ENCODE assay signal across 11 mouse cellular contexts in genomic region chr7:132900826-132901531, GRCm38 (mm10). TPM values are rescaled to one million over a fixed set of nuclear protein-coding genes. Genes with fewer than 3 reads are reported as not detected.
DNase-seq lines count a peak whose midpoint lies in the region; ATAC-seq and TF ChIP-seq lines count a peak whose summit lies in the region.
"Had no signal": no experiment of that assay in that cellular context is flagged by ENCODE, and none has a peak within 500 bp of the region (broad histone marks: within the 10 kb centered on the region; RNA-seq: fewer than 3 reads in every experiment).

No protein-coding gene starts in this region.

- H3K4me3 ChIP-seq in intestine, embryonic 15.5 days (replicated peaks) = no peak overlapping the region
- H3K4me3 ChIP-seq in stomach, postnatal 0 days (ENCODE audit: low read depth, low read length) = no peak overlapping the region
- H3K4me3 ChIP-seq: limb, embryonic 13.5 days; myocyte had no signal

- TF ChIP-seq CTCF in stomach, postnatal 0 days (IDR thresholded peaks at IDR 0.05; ENCODE audit: low read depth) = no peak

- no peak overlapping the region for H3K27ac ChIP-seq in intestine, embryonic 15.5 days
- peak overlapping the region; percentile 61 for H3K27ac ChIP-seq in stomach, postnatal 0 days (replicated peaks)
- H3K27ac ChIP-seq: limb, embryonic 13.5 days had no signal

- peak; percentile 17 for TF ChIP-seq EP300 in stomach, postnatal 0 days (optimal IDR thresholded peaks at IDR 0.05)

- no peaks in the 10 kb centered on the region for H3K36me3 ChIP-seq in intestine, embryonic 15.5 days
- no peaks in the 10 kb centered on the region for H3K36me3 ChIP-seq in stomach, postnatal 0 days (ENCODE audit: control insufficient read depth, insufficient read depth, low read length)
- H3K36me3 ChIP-seq: limb, embryonic 13.5 days had no signal

- WGBS in intestine, embryonic 15.5 days = 54% methylated on average over 2 of the region's 2 CpGs
- 39% methylated on average over 2 of the region's 2 CpGs for whole genome bisulfite sequencing in stomach, postnatal 0 days

- ATAC-seq in intestine, embryonic 15.5 days = peak; percentile 59
- peak; percentile 80 for ATAC-seq in stomach, postnatal 0 days (ENCODE audit: low FRiP score, low TSS enrichment)

- no peaks in the 10 kb centered on the region for H3K27me3 ChIP-seq in intestine, embryonic 15.5 days (replicated peaks)
- no peaks in the 10 kb centered on the region for H3K27me3 ChIP-seq in stomach, postnatal 0 days (ENCODE audit: control insufficient read depth, insufficient read depth, low read length)
- H3K27me3 ChIP-seq: limb, embryonic 13.5 days had no signal

- no peak overlapping the region for H3K4me2 ChIP-seq in intestine, embryonic 15.5 days (replicated peaks)
- no peak overlapping the region for H3K4me2 ChIP-seq in stomach, postnatal 0 days (replicated peaks; ENCODE audit: low read depth)
- H3K4me2 ChIP-seq: limb, embryonic 13.5 days had no signal

- no peak overlapping the region for H3K9ac ChIP-seq in intestine, embryonic 15.5 days
- no peak overlapping the region for H3K9ac ChIP-seq in stomach, postnatal 0 days (ENCODE audit: low read length)
- H3K9ac ChIP-seq: limb, embryonic 13.5 days had no signal

- DNase-seq in adrenal gland, adult 2 months = peak; percentile 76
- no peak for DNase-seq in adrenal gland, adult 18-20 months (ENCODE audit: low spot score in 2 of 2)
- peak; percentile 11 for DNase-seq in urinary bladder, postnatal 14 days (ENCODE audit: low spot score)
- DNase-seq in urinary bladder, postnatal 4 days (ENCODE audit: low spot score in 2 of 2) = no peak
- peak; percentile 48 for DNase-seq in stomach, postnatal 0 days (ENCODE audit: low spot score)
- no peak for DNase-seq in kidney, adult 9 months
- no peak for DNase-seq in spleen, adult 12 weeks (ENCODE audit: low spot score)
- DNase-seq: kidney, adult 8-10 months had no signal

- H3K9me3 ChIP-seq in intestine, embryonic 15.5 days = no peaks in the 10 kb centered on the region
- no peaks in the 10 kb centered on the region for H3K9me3 ChIP-seq in stomach, postnatal 0 days (ENCODE audit: control insufficient read depth, low read length)

- peaks cover 3% of the 10 kb centered on the region; the same call in 1 of the 2 replicates for H3K4me1 ChIP-seq in intestine, embryonic 15.5 days (replicated peaks)
- no peaks in the 10 kb centered on the region for H3K4me1 ChIP-seq in stomach, postnatal 0 days (replicated peaks; ENCODE audit: control insufficient read depth, insufficient read depth)
- H3K4me1 ChIP-seq: limb, embryonic 13.5 days had no signal

RNA-seq across cellular contexts. Expression of gene Zranb1, which starts 30.0 kb away (rescaled TPM):
- total RNA-seq in adrenal gland, adult 2 months (2021) = 10 to 100 TPM; 23.2 to 29.2 TPM
- polyA plus RNA-seq in adrenal gland, adult 2 months (2012; rRNA removed) = 5.0 and 5.3 TPM in 2 replicates
- total RNA-seq in adrenal gland, adult 18-20 months (2021) = 10 to 100 TPM; 25.1 to 28.4 TPM
- 9.9 and 10.6 TPM in 2 replicates for polyA plus RNA-seq in intestine, embryonic 15.5 days (2015; fragmentation: Nextera tagmentation; extraction: Ambion mirVana)
- polyA plus RNA-seq in stomach, postnatal 0 days (2015; fragmentation: Nextera tagmentation; extraction: Ambion mirVana) = 16.9 and 17.9 TPM in 2 replicates

RNA-seq across cellular contexts. Expression of gene Abraxas2, which starts 42.0 kb away (rescaled TPM):
- 10 to 100 TPM; 29.3 to 44.1 TPM for total RNA-seq in adrenal gland, adult 2 months (2021)
- polyA plus RNA-seq in adrenal gland, adult 2 months (2012; rRNA removed) = 5.8 and 8.3 TPM in 2 replicates
- total RNA-seq in adrenal gland, adult 18-20 months (2021) = 10 to 100 TPM; 32.9 to 36.9 TPM
- 30.3 and 36.9 TPM in 2 replicates for polyA plus RNA-seq in intestine, embryonic 15.5 days (2015; fragmentation: Nextera tagmentation; extraction: Ambion mirVana)
- 18.7 and 20.2 TPM in 2 replicates for polyA plus RNA-seq in stomach, postnatal 0 days (2015; fragmentation: Nextera tagmentation; extraction: Ambion mirVana)

RNA-seq across cellular contexts. Expression of gene Eef1akmt2, which starts 48.5 kb away (rescaled TPM):
- total RNA-seq in adrenal gland, adult 2 months (2021) = 10 to 100 TPM; 19.5 to 27.9 TPM
- 4.3 and 5.1 TPM in 2 replicates for polyA plus RNA-seq in adrenal gland, adult 2 months (2012; rRNA removed)
- 10 to 100 TPM; 25.0 to 27.7 TPM for total RNA-seq in adrenal gland, adult 18-20 months (2021)
- polyA plus RNA-seq in intestine, embryonic 15.5 days (2015; fragmentation: Nextera tagmentation; extraction: Ambion mirVana) = 60.7 and 64.4 TPM in 2 replicates
- 39.0 and 39.9 TPM in 2 replicates for polyA plus RNA-seq in stomach, postnatal 0 days (2015; fragmentation: Nextera tagmentation; extraction: Ambion mirVana)

Comparison
In these comparisons a context has a peak if more than half of its experiments do, and no peak if none do; other contexts are left out.
1. DNase-seq: peak in adrenal gland, adult 2 months (single experiment), urinary bladder, postnatal 14 days (single experiment) and stomach, postnatal 0 days (single experiment); none in adrenal gland, adult 18-20 months (0 of 2), urinary bladder, postnatal 4 days (0 of 2), kidney, adult 9 months (single experiment) and spleen, adult 12 weeks (single experiment).